Mouse (Mus musculus): ENCODE measurements around the gene Spem2.
"Not testable (repeated sequence)": the region's sequence is repeated elsewhere in the genome, so short reads cannot be mapped to it uniquely, and the experiment has no call there.

The Spem2 gene

GRCm38 (mm10) chr11:69818365-69818764 lies at the start of gene Spem2:
Gene Spem2 (minus strand): TSS chr11:69818465.
- DNase-seq, result no peak

- no peak for DNase-seq
Measured at GRCm38 (mm10) chr11:69867335-69867734, 49.1 kb upstream of the Spem2 start.

DNA sequence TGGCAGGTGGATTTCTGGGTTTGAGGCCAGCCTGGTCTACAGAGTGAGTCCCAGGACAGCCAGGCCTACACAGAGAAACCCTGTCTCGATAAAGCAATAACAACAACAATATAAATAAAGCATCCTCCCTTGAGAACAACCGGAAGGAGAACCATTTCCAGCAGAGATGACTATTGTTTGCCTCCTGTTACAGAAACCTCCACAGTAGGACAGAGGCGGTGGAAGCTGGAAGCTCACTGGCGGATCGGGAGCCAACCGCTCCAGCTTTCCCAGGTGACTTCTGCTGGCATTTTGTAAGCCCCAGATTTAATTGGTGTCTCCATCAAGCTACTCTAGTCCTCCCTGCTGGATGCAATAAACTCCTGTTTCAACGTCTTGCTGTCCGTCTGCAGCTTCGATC lies 47.3 kb upstream of the Spem2 start:
- no peak for DNase-seq

- DNase-seq, result no peak
Measured at GRCm38 (mm10) chr11:69864138-69864860, 46.0 kb upstream of the Spem2 start.

GRCm38 (mm10) chr11:69863729-69864128 lies 45.5 kb upstream of the Spem2 start:
- DNase-seq, result not testable (repeated sequence)

DNA sequence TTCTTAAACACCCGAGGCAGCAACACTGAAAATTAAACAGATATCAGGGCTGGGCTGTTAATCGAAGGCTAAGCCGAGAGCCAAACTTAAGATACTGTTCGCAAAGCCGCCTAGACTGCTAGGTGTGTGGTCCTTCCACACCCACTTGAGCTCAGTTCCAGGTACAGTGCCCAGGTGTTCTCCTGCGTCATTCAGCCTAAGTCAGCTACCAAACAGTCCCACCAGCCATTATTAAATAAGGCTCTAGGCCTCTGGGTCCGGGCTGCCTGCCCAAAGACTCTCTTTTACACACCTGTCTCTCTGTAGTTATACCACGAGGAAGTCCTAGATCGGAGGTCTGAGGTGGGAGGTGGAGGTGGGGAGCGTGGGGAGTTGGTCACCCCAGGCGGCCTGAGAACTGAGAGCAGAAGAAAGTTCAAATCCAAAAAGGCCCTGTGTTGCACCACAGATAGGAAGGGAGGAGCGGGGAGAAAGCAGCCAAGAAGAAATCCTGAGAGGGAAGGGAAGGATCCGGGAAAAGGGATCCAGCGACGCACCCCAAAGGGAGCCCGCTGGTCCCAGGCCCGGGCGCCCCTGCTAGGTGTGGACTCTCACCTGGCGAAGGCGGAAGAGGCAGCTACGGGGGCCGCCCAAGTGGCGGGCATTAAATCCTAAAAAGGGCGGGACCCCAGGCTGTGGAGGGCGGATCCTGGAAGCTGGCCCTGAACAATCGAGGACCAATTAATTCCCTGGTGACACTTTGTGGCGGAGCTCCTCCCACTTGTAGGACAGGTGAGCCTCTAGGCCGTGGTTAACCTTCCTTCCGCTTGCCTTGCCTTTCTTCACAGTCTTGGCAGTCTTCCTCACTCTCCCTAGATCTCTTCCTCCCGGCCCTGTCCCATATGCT lies 40.1 kb upstream of the Spem2 start, which contains the start of gene Tnk1:
Tnk1 (minus strand) TSS at position 618 of the 886 bp plus-strand sequence.
- no peak for DNase-seq

- DNase-seq, result peak; percentile 70
Measured at GRCm38 (mm10) chr11:69855347-69855746, 37.1 kb upstream of the Spem2 start.

DNA sequence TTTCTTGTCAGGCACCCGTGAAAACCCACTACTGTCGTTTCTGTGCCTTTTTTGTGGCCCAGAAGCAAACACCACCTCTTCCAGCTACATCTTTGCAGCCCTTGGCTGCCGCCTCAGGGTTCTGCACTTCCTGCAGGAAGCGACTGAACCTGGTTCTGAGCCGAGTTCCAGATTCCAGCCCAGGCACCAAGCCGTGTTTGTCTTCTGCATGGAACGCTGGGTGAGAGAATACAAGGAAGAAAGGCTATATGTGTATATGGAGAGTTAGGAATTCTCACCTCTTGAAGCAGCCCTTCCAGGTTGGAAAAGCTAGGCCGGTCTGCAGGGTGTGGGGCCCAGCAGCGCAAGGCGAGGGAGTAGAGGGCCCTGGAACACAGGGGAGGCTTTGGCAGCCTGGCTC lies 36.4 kb upstream of the Spem2 start:
- no peak for DNase-seq

DNA sequence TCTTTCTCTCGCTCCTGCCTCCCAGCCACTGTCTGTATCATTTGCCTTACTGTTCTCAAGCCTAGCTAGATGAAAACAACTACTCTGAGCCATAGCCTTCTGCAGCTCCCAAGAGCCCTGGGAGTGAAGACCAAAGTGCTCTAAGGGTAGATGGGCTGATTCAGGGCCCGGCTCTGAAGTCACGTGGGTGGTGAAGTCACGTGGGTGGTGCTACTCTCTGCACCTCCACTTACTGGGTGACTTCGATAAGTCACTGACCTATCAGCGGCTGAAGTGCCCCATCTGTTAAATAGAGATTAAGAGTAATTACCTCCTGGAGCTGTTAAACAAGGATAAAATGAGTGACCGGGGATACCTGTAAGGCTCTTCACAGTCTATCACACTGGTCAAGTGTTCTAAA lies 35.7 kb upstream of the Spem2 start:
- peak; percentile 24 for DNase-seq

DNA sequence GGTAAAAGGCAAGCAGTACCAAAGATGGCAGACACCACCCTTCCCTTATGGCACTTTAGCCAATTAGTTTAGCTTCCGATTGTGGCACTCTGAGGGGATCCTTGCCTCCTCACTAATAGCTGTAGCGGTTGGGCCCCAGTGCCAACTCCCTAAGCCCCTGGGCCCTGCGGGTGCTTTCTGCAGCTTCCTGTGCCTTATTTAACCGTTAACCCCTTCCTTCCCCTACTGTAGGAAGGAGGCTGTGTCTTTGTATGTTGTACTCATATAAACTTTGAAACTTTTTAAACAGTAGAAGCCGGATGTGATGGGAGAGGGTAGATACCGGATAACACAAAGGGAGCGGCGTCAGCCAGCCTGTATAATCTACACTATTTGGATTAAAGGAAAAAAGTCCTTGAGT lies 32.5 kb upstream of the Spem2 start:
- DNase-seq, result no peak

- no peak for DNase-seq
Measured at GRCm38 (mm10) chr11:69849884-69850283, 31.6 kb upstream of the Spem2 start.

GRCm38 (mm10) chr11:69849128-69849527 lies 30.9 kb upstream of the Spem2 start:
- DNase-seq, result no peak

DNA sequence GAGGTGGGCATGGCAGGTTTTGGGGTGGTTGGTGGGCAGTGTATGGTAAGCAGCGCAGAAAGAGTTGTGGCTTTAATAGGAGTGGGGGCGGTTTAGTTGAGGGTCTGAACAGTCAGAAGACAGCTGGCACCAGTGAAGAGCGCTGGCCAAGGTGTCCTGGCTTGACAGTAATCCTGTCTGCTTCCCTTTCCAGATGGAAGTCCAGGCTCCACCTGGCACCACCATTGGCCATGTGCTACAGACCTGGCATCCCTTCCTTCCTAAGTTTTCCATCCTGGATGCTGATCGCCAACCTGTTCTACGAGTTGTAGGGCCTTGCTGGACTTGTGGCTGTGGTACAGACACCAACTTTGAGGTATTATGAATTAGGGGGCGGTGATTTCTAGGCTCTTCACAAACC lies 29.8 kb upstream of the Spem2 start:
- no peak for DNase-seq

DNA sequence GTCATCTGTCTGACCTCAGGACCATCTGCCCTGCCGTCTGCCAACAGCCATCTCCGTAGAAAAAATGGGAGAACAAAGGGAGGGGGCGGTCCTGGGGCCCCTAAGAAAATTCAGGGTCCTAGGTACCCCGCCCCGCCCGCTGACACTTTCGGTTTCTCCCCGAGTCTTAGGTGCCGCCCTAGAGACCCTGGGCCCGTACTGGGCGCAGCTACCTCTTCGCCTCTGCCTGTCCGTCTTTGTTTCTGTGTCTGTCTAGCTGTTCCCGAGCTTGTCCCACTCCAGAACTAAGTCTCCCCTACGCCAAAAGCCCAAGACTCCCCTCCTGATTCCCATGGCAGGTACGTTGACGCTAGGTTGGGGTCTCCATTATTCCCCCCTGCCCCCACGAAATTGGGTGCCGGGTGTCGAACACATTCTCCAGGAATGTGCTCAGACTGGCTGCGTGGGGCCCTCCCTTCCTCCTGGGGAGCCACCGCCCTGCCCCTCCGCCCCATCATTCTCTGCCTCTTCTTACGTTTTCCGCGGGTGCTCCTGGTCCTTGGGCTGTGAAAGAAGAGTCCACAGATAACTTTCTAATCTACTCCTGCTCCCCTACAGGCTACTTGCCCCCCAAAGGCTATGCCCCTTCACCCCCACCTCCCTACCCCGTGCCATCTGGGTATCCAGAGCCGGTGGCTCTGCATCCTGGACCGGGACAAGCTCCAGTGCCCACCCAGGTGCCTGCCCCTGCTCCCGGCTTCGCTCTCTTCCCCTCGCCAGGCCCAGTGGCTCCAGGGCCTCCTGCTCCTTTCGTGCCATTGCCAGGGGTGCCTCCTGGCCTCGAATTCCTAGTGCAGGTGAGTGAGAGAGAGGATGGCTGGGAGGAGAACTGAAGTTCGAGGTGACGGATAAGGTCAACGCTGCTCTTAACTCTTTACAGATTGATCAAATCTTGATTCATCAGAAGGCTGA lies 28.7 kb upstream of the Spem2 start:
- no peak for DNase-seq

GRCm38 (mm10) chr11:69846198-69846680 lies 28.0 kb upstream of the Spem2 start, which contains the start of gene Plscr3:
Gene Plscr3 (plus strand): TSS chr11:69846376.
- peak; percentile 95 for DNase-seq

GRCm38 (mm10) chr11:69838714-69839104 lies 20.4 kb upstream of the Spem2 start:
- DNase-seq, result no peak

GRCm38 (mm10) chr11:69837952-69838713 lies 19.9 kb upstream of the Spem2 start, which contains the start of gene Tmem256:
Gene Tmem256 (plus strand): TSS chr11:69838514.
- DNase-seq, result peak; percentile 99

DNA sequence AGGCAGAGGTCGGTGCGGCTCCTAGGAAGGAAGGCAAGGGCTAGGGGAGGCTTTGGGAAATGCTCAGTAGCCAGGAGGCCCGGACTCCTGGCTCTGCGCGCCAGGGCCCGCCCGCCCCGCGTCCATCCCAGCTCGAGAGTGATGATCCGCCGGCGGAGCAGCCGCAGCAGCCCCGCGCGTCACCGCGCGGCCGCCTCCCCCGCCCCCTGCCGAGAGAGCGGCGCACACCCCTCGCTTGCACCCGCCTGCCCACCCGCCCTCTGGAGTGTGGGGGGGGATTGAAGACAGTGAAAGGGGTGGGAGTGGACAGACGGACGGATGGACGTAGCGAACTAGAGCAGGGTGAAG lies 19.3 kb upstream of the Spem2 start, which contains the start of gene Nlgn2:
Nlgn2 (minus strand) TSS at position 181 of the 348 bp plus-strand sequence.
- DNase-seq, result no peak

DNA sequence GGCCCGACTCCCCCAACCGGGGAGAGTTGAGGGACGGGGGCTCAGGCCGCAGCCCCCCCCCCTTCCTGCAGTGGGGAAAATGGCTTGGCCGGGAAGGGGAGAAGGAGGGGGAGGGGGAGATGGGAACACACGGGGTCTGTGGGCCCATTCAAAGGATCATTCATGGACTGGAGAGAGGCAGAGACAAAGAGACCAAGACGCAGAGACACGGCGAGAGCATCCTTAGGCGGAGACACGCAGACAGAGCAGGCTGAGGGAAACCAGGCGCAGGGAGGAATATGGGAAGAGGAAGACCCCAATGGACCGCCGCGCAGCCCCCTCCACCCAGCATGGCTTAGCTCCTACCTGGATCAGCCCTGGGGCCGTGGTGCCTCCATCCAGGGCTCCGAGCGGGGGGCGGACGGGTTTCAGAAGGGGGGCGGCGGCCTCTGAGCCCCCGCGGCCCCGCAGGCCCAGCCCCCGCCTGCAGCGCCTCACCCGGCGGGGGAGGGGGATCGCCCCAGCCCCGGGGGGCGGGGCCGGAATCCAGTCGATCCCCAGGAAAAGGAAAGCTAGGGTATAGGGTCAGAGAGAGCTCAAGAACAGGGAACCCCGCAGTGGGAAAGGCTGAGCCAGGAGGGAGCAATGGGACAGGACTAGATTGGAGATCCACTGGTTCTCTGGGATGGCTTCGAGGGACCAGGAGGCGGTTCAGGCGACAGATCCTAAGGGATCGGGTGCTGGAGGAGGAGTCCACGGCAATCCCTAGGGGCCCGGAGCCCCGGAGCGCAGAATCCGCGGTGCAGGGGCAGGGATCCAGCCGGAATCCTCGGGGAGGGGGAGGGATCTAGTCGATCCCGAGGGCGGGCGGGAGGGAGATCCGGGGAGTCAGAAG lies 18.7 kb upstream of the Spem2 start:
- peak; percentile 50 for DNase-seq

DNA sequence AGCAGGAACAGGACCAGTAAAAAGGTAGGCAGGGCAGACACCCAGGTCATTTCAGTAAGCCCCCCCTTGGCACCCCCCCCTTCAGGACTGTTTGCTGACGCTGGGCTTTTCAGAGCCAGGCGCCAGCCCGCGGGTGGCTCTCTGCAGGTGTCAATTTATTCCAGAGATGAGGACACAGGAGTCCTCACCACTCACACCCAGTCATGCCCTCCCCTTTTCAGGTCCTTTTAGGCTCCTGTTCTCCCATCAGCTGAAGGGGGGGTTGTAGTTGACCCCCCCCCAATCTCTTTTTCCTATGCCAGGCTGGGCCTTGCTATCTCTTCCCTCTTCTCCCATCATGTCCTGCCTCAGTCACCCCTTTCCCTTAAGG lies 17.7 kb upstream of the Spem2 start:
- DNase-seq, result no peak
